Mouse (Mus musculus) activated CD4-positive, CD25-positive, alpha-beta regulatory T cell, adult 4 months (primary cell): ENCODE data around the gene Pdzd2. TPM values are rescaled to one million over a fixed set of nuclear protein-coding genes. Genes with fewer than 3 reads are reported as not detected.

Source experiments
- ATAC-seq: one replicate; pipeline ENCODE4 v1.8.0; 2017
- polyA plus RNA-seq, 2 experiments: library from polyadenylated mRNA; unstranded; fragments of 100-300 nt; shearing (Covaris generic); gene quantifications; one replicate each; pipeline ENCODE4 v1.2.1; 2017

Gene Pdzd2
- polyA plus RNA-seq, 2 experiments from 2014 or later = 0.17 to 0.26 TPM

GRCm38 (mm10) chr15:12577054-12577696 is 162.5 kb downstream of the Pdzd2 start:
- ATAC-seq = peak; percentile 55

DNA sequence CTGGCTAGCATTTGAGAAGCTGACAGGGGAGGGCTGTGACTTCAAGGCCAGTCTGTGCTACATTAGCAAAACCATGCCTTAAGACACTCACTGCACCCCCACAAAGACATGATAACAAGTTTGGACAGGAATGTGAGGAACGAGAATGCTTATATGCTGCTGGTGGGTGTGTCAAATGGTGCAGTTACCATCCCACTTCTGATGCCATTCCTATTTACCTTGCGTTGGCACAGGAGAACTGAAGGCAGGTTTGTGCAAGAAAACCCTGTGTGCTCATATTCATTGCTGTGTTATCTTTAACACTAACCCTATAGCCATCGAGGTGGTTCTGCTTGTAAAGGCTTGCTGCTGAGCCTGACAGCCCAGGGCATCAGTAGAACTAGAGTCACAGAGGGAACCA is 166.1 kb downstream of the Pdzd2 start:
- no peak for ATAC-seq

- ATAC-seq = no peak
These were observed 168.6 kb downstream of the Pdzd2 start for GRCm38 (mm10) chr15:12571168-12571567.

DNA sequence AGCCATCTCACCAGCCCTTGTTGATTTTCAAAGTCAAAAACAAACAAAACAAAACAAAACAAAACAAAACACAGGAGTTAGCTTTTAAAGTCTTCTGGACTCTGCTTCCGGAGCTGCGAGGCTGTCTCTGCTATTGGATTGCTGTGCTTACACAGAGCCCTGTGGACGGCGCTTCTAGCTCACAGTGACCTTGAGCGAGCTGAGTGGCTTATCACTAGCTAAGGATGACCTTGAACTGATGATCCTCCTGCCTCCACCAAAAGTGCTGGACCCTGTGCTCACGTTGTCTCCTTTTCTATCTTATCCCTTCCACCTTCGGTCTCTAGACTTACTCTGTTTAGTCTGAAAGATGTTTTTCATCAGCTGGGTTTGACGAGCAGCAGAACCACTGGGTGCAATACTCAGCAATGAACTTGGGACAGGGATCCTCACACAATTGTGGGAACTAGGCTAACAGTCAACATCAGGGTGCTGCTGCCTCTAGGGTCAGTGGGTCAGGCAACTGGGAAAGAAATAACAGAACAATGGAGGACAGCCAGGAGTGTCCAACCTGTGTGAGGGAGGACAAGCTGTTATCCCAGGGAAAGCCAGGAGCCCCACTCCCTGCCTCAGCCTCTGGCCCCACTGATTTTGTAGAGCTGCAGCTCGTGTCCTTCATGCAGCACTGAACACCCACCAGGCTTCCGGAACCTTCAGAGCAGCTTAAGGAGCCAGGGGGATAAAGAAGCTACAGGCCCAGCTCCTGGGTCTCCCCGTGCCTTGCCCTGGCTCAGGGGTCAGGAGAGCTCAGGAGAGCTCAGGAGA is 172.9 kb downstream of the Pdzd2 start:
- no peak for ATAC-seq

GRCm38 (mm10) chr15:12565281-12565680 is 174.4 kb downstream of the Pdzd2 start:
- ATAC-seq = no peak

DNA sequence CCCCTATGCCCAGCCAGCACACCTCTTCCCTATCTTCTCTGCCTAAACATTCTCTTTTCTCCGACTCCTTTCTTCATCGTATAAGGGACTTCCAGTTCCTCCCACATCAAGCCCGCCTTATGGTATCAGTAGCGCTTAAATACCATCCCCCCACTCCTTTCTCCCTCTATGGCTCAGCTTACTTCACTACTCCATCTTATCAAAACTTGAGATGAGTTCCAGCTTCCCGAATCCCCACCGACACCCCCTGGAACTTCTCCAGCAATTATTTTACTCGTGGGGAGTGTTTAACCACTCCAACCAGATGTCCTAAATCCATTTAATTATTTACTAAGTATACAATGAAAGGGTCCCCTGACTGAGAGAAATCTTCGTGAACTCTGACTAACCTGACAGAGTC is 179.2 kb downstream of the Pdzd2 start:
- ATAC-seq = no peak

- ATAC-seq = no peak
These were observed 181.9 kb downstream of the Pdzd2 start for GRCm38 (mm10) chr15:12557663-12558436.

GRCm38 (mm10) chr15:12553211-12553610 is 186.5 kb downstream of the Pdzd2 start:
- ATAC-seq = no peak

- no peak for ATAC-seq
These were observed 188.8 kb downstream of the Pdzd2 start for GRCm38 (mm10) chr15:12550919-12551318.

DNA sequence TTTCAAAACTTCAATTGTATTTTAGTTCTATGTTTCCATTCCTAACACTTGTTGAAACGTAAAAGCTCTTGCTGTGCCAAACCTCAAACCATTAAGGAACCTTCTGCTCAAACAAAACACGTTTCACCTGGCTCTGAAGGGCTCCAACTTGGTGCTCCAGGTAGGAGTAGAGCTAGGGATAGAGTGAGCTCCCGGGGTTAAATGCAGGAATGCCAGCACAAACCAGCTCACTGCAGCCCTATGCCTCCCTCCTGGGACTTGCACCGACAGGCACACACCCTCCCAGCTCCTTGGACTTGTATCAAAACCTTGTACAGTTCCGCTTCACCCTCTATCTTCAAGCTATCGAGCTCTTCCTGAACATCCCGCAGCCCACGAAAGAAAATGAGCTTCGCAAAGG is 189.3 kb downstream of the Pdzd2 start:
- ATAC-seq = no peak

DNA sequence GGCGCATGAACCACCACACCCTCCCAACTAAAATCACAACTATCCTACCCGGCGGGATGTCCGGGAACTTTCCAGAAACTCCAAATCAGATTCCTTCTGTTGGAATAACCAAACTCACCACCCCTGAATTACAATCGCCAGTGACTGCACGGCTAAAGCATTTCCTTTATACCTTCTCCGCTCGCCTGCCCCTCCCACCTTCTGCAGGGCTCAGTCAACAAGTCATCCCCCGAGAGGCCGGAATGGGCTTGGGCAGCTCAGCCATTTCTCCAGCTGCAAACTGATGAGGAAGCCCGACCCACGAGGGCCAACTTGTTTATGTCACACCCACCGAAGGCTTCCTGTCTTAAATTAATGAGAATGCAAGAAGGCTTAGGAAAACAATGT is 189.8 kb downstream of the Pdzd2 start:
- no peak for ATAC-seq

DNA sequence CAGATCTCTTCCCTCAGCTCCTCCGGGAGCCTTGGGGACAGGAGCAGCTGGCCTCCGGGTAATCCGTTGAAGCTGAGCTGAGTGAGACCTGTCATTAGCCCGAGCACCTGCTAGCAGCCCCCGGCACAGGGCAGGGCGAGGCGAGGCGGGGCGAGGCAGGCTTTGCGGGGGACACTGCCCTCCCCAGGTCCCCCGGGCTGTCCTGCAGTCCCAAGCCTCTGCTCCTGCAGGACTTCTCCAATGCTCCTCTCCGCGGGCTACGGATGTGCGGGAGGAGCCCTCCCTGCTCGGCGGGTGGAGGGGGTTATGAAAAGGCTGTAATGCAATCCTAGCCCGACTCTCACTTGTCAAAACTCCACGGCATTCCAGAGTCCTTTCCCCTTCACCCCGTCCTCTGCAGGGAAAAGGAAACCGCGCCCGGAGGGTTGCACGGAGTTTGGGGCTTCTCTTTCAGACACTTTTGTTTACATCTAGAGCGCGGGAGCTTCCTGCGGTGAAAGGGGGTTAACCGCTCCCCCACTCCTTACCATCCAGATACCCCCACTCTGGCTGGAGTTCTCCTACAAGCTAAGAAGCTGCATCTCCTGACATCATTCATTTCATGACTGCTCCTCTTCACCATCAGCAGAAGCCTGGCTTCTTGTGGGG is 190.3 kb downstream of the Pdzd2 start:
- ATAC-seq = no peak

DNA sequence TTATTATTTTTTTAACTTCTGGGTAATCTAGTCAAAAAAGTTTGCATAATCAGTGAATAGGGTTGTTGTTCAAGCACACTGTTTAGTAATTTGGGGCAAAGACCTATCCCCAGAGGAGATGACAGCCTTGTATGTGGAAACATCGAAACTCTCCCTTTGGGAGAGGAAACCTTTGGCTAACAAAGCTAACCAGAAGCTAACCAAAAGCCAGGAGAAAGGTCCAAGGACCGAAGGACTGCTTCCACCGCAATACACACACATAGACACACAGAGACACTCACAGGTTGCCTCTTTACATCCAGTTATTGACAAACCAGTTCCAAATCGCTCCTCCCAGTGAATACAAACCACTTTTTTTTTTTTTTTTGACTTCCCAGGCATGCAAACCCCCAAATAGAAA is 191.0 kb downstream of the Pdzd2 start:
- no peak for ATAC-seq

- no peak for ATAC-seq
These were observed 191.9 kb downstream of the Pdzd2 start for GRCm38 (mm10) chr15:12547640-12548405.

GRCm38 (mm10) chr15:12546781-12547180 is 192.9 kb downstream of the Pdzd2 start:
- no peak for ATAC-seq

DNA sequence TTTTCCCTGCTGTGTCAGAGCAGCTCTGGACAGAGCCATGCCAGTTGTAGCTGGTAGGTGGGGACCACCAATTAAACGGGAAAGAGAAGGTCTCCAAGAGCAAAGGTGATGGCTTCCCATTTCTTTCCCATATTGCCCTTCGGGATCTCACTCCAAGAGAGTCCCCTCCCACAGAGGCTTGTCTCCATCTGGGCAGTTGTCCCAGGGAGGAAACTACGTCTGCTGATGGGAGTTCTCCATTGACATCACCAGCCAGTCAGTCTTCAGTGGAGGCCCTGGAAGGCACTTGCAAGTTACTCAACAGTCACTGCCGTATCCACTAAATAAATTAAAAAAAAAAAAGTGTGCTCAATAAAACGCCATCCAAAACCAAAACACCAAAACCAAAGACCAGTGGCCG is 194.1 kb downstream of the Pdzd2 start:
- no peak for ATAC-seq

GRCm38 (mm10) chr15:12545220-12545619 is 194.5 kb downstream of the Pdzd2 start:
- ATAC-seq = no peak

GRCm38 (mm10) chr15:12543686-12544325 is 195.9 kb downstream of the Pdzd2 start:
- ATAC-seq = no peak

- ATAC-seq = no peak
These were observed 197.4 kb downstream of the Pdzd2 start for GRCm38 (mm10) chr15:12542316-12542715.

DNA sequence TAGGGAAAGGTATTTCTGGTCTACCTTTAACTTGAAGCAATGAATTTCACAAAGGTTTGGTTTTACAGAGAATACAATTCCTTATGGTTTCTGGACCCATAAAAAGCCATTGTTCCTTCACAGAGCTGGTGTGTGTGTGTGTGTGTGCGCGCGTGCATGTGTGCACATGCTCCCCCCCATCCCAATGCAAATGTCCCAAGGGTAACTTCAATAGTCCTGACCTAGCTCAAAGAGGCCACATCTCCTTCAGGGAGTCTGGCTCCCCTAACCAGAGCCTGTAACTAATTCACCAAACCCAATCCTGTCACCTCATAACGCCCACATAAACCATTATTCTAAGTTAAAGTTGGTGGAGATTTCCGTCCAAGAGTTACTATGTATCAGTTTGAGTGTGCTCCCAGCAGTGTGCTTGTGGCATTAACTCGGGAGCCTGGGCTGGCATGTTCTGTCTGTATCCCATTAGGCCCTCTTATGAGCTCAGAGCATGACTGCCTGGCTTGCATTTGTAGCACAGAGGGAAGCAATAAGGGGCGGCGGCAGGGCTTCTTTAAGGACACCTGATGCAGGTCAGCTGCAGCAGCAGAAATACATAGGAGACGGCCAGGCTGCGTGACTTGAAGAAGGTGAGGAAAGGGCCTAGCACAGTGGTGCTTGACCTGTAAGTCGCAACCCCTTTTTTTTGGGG is 200.0 kb downstream of the Pdzd2 start:
- no peak for ATAC-seq

DNA sequence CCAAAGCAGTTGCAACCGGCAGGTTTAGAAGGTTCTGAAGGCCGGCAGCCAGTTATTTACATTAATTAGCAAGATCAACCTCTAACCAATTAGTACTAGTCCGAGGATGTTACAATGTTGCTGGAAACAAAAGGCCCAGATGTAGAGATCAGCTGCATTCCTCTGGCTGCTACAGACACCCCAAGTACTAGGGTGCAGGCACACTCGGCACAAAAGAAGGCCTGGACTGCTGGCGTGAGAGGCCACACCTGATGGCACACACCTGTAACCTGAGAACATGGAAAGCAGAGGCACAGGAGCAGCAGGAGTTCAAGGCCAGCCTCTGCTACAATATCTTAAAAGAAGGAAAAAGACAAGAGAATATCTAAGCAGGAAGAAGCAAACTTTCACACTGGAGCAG is 206.5 kb downstream of the Pdzd2 start:
- no peak for ATAC-seq
